Mouse (Mus musculus) MEL (cell line): Measurements from ENCODE around the gene Igf2r. TPM values are rescaled to one million over a fixed set of nuclear protein-coding genes. Genes with fewer than 3 reads are reported as not detected.

Source experiments
- DNase-seq: peaks from one replicate; pipeline ENCODE4 v3.0.0; 2011; ENCODE audit warnings: low read depth, low spot score
- H3K27ac ChIP-seq: 2 replicates; pipeline ENCODE4 v1.5.1; 2012; ENCODE audit warnings: low read depth, mild to moderate bottlenecking, control low read depth, low read length, moderate library complexity; ENCODE audit not compliant: control insufficient read depth
- H3K27me3 ChIP-seq, 2 experiments: fragments of 150-350 bp in 1 of 2; sonication (generic) in 1 of 2; 2 replicates each; pipeline ENCODE4 v1.6.1; 2012; ENCODE audit warnings: low read length in 2 of 2, mild to moderate bottlenecking in 2 of 2, improper control_type of control experiment in 1 of 2, moderate library complexity in 1 of 2; ENCODE audit not compliant: insufficient read depth in 2 of 2, control insufficient read depth in 1 of 2
- H3K36me3 ChIP-seq, 2 experiments: 2 replicates each; pipeline ENCODE4 v1.6.1; 2012 to 2014; ENCODE audit warnings: low read length in 2 of 2, improper control_type of control experiment in 1 of 2, inconsistent platforms in 1 of 2, mild to moderate bottlenecking in 1 of 2; ENCODE audit not compliant: insufficient read depth in 2 of 2, control insufficient read depth in 1 of 2
- H3K4me1 ChIP-seq, 2 experiments: fragments of 150-350 bp in 1 of 2; sonication (generic) in 1 of 2; 2 replicates each; pipeline ENCODE4 v1.6.1; 2012; ENCODE audit warnings: low read length in 2 of 2, improper control_type of control experiment in 1 of 2, mild to moderate bottlenecking in 1 of 2; ENCODE audit not compliant: insufficient read depth in 2 of 2, control insufficient read depth in 1 of 2
- H3K4me3 ChIP-seq, 2 experiments: fragments of 150-350 bp in 1 of 2; sonication (generic) in 1 of 2; 2 replicates each; pipeline ENCODE4 v1.5.1; 2012; ENCODE audit warnings: low read depth in 2 of 2, low read length in 2 of 2, mild to moderate bottlenecking in 2 of 2, moderate library complexity in 2 of 2, control low read depth in 1 of 2, improper control_type of control experiment in 1 of 2; ENCODE audit not compliant: control insufficient read depth in 1 of 2, insufficient read depth in 1 of 2
- H3K79me2 ChIP-seq: 2 replicates; pipeline ENCODE4 v1.6.1; 2012; ENCODE audit warnings: mild to moderate bottlenecking, low read length, moderate library complexity; ENCODE audit not compliant: control insufficient read depth, poor library complexity, insufficient read depth
- H3K9ac ChIP-seq: 2 replicates; pipeline ENCODE4 v1.6.1; 2012; ENCODE audit warnings: low read depth, mild to moderate bottlenecking, control low read depth, low read length, moderate library complexity; ENCODE audit not compliant: control insufficient read depth, poor library complexity, severe bottlenecking
- H3K9me3 ChIP-seq: fragments of 150-350 bp; sonication (generic); replicated peaks from 2 replicates; pipeline ENCODE4 v1.6.1; 2012; ENCODE audit warnings: mild to moderate bottlenecking, low read length, improper control_type of control experiment, moderate library complexity; ENCODE audit not compliant: insufficient read depth
- BHLHE40 ChIP-seq: IDR thresholded peaks from 2 replicates; pipeline ENCODE4 v1.6.1; 2012; ENCODE audit warnings: low read depth, mild to moderate bottlenecking, inconsistent platforms, low read length, improper control_type of control experiment, borderline replicate concordance
- CTCF ChIP-seq, 3 experiments: IDR thresholded peaks in 2 of 3; conservative IDR thresholded peaks in 1 of 3; 2 replicates each; pipeline ENCODE4 v1.5.1; 2011 to 2012; ENCODE audit warnings: low read length in 3 of 3, low read depth in 2 of 3, mild to moderate bottlenecking in 2 of 3, improper control_type of control experiment in 1 of 3, inconsistent platforms in 1 of 3, mixed read lengths in 1 of 3, moderate library complexity in 1 of 3; ENCODE audit not compliant: control insufficient read depth in 1 of 3, insufficient read depth in 1 of 3, poor library complexity in 1 of 3, severe bottlenecking in 1 of 3
- ELF1 ChIP-seq: IDR thresholded peaks from 2 replicates; pipeline ENCODE4 v1.6.1; 2014; ENCODE audit warnings: low read depth, mild to moderate bottlenecking, inconsistent platforms, low read length, improper control_type of control experiment, moderate library complexity
- ETS1 ChIP-seq: IDR thresholded peaks from 2 replicates; pipeline ENCODE4 v1.6.1; 2012; ENCODE audit warnings: low read depth, mild to moderate bottlenecking, inconsistent platforms, low read length, improper control_type of control experiment, moderate library complexity
- GATA1 ChIP-seq: IDR thresholded peaks from 2 replicates; pipeline ENCODE4 v1.6.1; 2011; ENCODE audit warnings: low read depth, low read length, improper control_type of control experiment
- KAT2A ChIP-seq: conservative IDR thresholded peaks from 2 replicates; pipeline ENCODE4 v1.6.1; 2012; ENCODE audit warnings: low read depth, low read length, improper control_type of control experiment, inconsistent platforms
- MAX ChIP-seq: IDR thresholded peaks from 2 replicates; pipeline ENCODE4 v1.6.1; 2011; ENCODE audit warnings: low read length, improper control_type of control experiment
- MAZ ChIP-seq: IDR thresholded peaks from 2 replicates; pipeline ENCODE4 v1.6.1; 2012; ENCODE audit warnings: low read depth, mild to moderate bottlenecking, inconsistent platforms, low read length, improper control_type of control experiment
- MEF2A ChIP-seq: IDR thresholded peaks from 2 replicates; pipeline ENCODE4 v1.6.1; 2014; ENCODE audit warnings: low read depth, mild to moderate bottlenecking, inconsistent platforms, low read length, improper control_type of control experiment; ENCODE audit not compliant: poor library complexity, insufficient replicate concordance, severe bottlenecking; ENCODE audit errors: extremely low read depth
- MYB ChIP-seq: IDR thresholded peaks from 2 replicates; pipeline ENCODE4 v1.6.1; 2011; ENCODE audit warnings: mild to moderate bottlenecking, low read depth, low read length, improper control_type of control experiment
- MYC ChIP-seq: IDR thresholded peaks from 2 replicates; pipeline ENCODE4 v1.6.1; 2011; ENCODE audit warnings: low read depth, mild to moderate bottlenecking, low read length, improper control_type of control experiment, moderate library complexity
- NELFE ChIP-seq: IDR thresholded peaks from 2 replicates; pipeline ENCODE4 v1.6.1; 2011; ENCODE audit warnings: low read depth, low read length, improper control_type of control experiment
- NRF1 ChIP-seq: IDR thresholded peaks from 2 replicates; pipeline ENCODE4 v1.6.1; 2014; ENCODE audit warnings: low read depth, mild to moderate bottlenecking, inconsistent platforms, low read length, improper control_type of control experiment, moderate library complexity; ENCODE audit not compliant: poor library complexity, insufficient read depth, severe bottlenecking
- POLR2A ChIP-seq, 2 experiments: IDR thresholded peaks; 2 replicates each; pipeline ENCODE4 v1.6.1; 2011 to 2012; ENCODE audit warnings: low read length in 2 of 2, mild to moderate bottlenecking in 2 of 2, control low read depth in 1 of 2, improper control_type of control experiment in 1 of 2, low read depth in 1 of 2, moderate library complexity in 1 of 2; ENCODE audit not compliant: control insufficient read depth in 1 of 2, insufficient read depth in 1 of 2, poor library complexity in 1 of 2
- POLR2AphosphoS2 ChIP-seq: IDR thresholded peaks from 2 replicates; pipeline ENCODE4 v1.6.1; 2011; ENCODE audit warnings: low read length, improper control_type of control experiment
- POLR2AphosphoS5 ChIP-seq: IDR thresholded peaks from 2 replicates; pipeline ENCODE4 v1.6.1; 2012; ENCODE audit warnings: low read depth, borderline replicate concordance, mild to moderate bottlenecking, inconsistent platforms, low read length, moderate library complexity, mixed read lengths
- SMC3 ChIP-seq: IDR thresholded peaks from 2 replicates; pipeline ENCODE4 v1.6.1; 2011; ENCODE audit warnings: low read depth, low read length, improper control_type of control experiment
- USF1 ChIP-seq: IDR thresholded peaks from 2 replicates; pipeline ENCODE4 v1.6.1; 2014; ENCODE audit warnings: low read depth, mild to moderate bottlenecking, inconsistent platforms, low read length, improper control_type of control experiment, moderate library complexity
- ZC3H11A ChIP-seq: IDR thresholded peaks from 2 replicates; pipeline ENCODE4 v1.6.1; 2012; ENCODE audit warnings: low read depth, mild to moderate bottlenecking, inconsistent platforms, low read length, improper control_type of control experiment
- ZMIZ1 ChIP-seq: IDR thresholded peaks from 2 replicates; pipeline ENCODE4 v1.6.1; 2012; ENCODE audit warnings: low read depth, mild to moderate bottlenecking, inconsistent platforms, low read length, improper control_type of control experiment, moderate library complexity
- ZNF384 ChIP-seq: IDR thresholded peaks from 2 replicates; pipeline ENCODE4 v1.6.1; 2012; ENCODE audit warnings: low read depth, mild to moderate bottlenecking, inconsistent platforms, low read length, improper control_type of control experiment
- polyA plus RNA-seq, 2 experiments: library from polyadenylated mRNA; stranded (reverse) in 1 of 2; unstranded in 1 of 2; fragments of >175 nt in 1 of 2; fragments of >200 nt in 1 of 2; gene quantifications; 2 replicates each; pipeline versions ENCODE4 v1.2.1 to v1.2.4; 2012; ENCODE audit warnings: low replicate concordance in 2 of 2, low read depth in 1 of 2; ENCODE audit not compliant: insufficient read length in 2 of 2, insufficient read depth in 1 of 2, missing spikeins in 1 of 2
- total RNA-seq: library from RNA; depleted of rRNA; stranded (reverse); fragments of 300-350 nt; gene quantifications from 2 replicates; pipeline ENCODE4 v1.2.3, GENCODE M21; 2012

Igf2r gene
- total and polyA plus RNA-seq, 3 experiments: 18.0 to 21.7 (median 18.3) TPM

GRCm38 (mm10) chr17:12760355-12761146 is 8.9 kb downstream of the Igf2r start:
- peaks cover 2 to 3% of the 10 kb centered on the region in 2 experiments; a peak in 1 of 4 replicates for H3K36me3 ChIP-seq
- peaks cover 0 to 5% of the 10 kb centered on the region in 2 experiments; a peak in 2 of 4 replicates for H3K4me1 ChIP-seq
- H3K9ac ChIP-seq: no peak overlapping the region

GRCm38 (mm10) chr17:12759646-12760074 is 9.8 kb downstream of the Igf2r start:
- TF ChIP-seq ZNF384: no peak
- TF ChIP-seq USF1: no peak
- no peak for TF ChIP-seq CTCF (IDR thresholded peaks at IDR 0.05 in 2 of 3, conservative IDR thresholded peaks at IDR 0.05 in 1 of 3; ENCODE audit: control insufficient read depth in 1 of 3, insufficient read depth in 1 of 3, low read depth in 2 of 3, low read length in 3 of 3, poor library complexity in 1 of 3, severe bottlenecking in 1 of 3)
- no peak for TF ChIP-seq MYC
- TF ChIP-seq ZMIZ1: no peak
- no peak for TF ChIP-seq MAX
- TF ChIP-seq NRF1: no peak
- no peak for TF ChIP-seq NELFE
- no peak for TF ChIP-seq ETS1
- TF ChIP-seq BHLHE40: no peak
- no peak for TF ChIP-seq SMC3
- TF ChIP-seq KAT2A: no peak
- no peak for TF ChIP-seq POLR2AphosphoS2
- TF ChIP-seq MYB: no peak
- TF ChIP-seq ELF1: no peak
- no peak for TF ChIP-seq ZC3H11A
- TF ChIP-seq MEF2A: no peak
- no peak for TF ChIP-seq GATA1
- TF ChIP-seq POLR2AphosphoS5: no peak
- TF ChIP-seq, all 39 proteins: peak for 0
- H3K36me3 ChIP-seq: peaks cover 2 to 11% of the 10 kb centered on the region in 2 experiments; a peak in 2 of 4 replicates
- DNase-seq: no peak
- 0 out of 2 replicates have a peak, but pooled peaks cover 3% of the 10 kb centered on the region for H3K79me2 ChIP-seq
- no peak overlapping the region for H3K27ac ChIP-seq
- H3K27me3 ChIP-seq: no peaks in the 10 kb centered on the region
- no peak overlapping the region for H3K4me3 ChIP-seq
- H3K9me3 ChIP-seq: no peaks in the 10 kb centered on the region
- H3K4me1 ChIP-seq: peaks cover 4 to 14% of the 10 kb centered on the region in 2 experiments
- H3K9ac ChIP-seq: no peak overlapping the region

More at GRCm38 (mm10) chr17:12760355-12761146, 8.9 kb downstream of the Igf2r start:
- Histone ChIP-seq H3K4me3 (no peak overlapping the region), H3K27ac (no peak overlapping the region), H3K9me3 (no peaks in the 10 kb centered on the region), H3K79me2 (peaks cover 3% of the 10 kb centered on the region; the same call in 1 of the 2 replicates), H3K27me3 (no peaks in the 10 kb centered on the region)
- TF ChIP-seq MAZ: no peak
- no peak for TF ChIP-seq POLR2A (IDR thresholded peaks at IDR 0.05; ENCODE audit: control insufficient read depth in 1 of 2, insufficient read depth in 1 of 2, low read depth in 1 of 2, low read length in 2 of 2, poor library complexity in 1 of 2)
- TF ChIP-seq MEF2A: no peak
- TF ChIP-seq MAX: no peak
- TF ChIP-seq ZMIZ1: no peak
- no peak for DNase-seq
